Mouse (Mus musculus) telencephalon, adult 2 months (tissue): ENCODE data around the gene Gbgt1.

ENCODE experiments used
- DNase-seq: peaks from one replicate; pipeline ENCODE4 v3.0.0-alpha.2; 2011; ENCODE audit warnings: low read depth, low spot score

The Gbgt1 gene

GRCm38 (mm10) chr2:28529856-28530255, 33.2 kb downstream of the Gbgt1 start:
- no peak for DNase-seq

DNA sequence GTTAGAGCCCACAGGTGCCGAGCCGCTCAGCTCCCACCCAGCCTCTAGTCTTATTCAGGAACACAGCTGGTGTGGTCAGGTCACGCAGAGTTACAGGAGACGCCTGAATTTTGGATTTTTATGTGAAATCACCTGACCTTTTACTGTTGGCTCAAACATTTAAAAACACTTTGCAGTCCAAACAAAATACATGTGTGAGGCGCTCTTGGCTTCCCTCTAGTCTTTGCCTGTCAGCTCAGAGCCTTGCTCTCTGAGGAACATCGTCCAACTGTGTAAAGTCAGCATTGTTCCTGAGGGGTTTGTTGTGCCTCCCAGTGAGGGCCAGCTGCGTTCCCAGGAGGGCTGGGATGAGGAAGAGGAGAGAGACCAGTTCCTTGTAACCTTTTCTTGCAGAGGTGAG, 33.6 kb downstream of the Gbgt1 start:
- no peak for DNase-seq

DNA sequence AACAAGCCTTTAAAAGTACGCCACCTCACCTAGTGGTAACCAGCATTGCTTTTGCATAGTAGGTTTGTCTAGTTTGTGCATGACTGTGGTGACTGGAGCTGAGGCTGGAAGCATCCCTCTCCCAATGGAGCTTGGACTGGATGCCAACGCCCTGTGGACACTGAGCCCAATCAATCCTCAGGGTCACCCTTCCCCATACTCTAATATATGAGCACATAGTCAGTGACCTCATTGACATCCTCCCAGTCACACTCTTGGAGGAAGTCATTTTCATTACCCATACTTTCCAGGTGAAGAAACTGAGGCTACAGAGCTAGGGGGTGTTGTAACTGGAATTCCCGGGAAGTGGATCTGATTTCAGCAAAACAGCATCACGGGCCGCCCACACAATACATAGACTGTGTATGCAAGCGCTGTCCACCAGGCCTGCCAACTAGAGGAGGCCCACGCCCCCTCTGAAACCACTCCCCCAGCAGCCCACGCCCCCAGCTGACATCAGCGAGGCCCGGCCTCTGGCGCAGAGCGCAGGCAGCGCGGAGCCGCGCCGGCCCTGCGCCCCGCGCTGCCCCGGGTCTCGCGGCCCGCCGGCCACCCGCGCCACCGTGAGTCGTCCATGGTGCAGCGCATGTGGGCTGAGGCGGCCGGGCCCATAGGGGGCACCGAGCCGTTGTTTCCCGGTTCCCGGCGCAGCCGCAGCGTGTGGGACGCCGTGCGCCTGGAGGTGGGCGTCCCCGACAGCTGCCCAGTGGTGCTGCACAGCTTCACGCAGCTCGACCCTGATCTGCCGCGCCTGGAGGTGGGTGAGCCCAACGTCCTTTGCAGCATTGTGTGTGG, 36.5 kb downstream of the Gbgt1 start:
- peak; percentile 86 for DNase-seq

GRCm38 (mm10) chr2:28533901-28534435, 37.3 kb downstream of the Gbgt1 start:
- no peak for DNase-seq

DNA sequence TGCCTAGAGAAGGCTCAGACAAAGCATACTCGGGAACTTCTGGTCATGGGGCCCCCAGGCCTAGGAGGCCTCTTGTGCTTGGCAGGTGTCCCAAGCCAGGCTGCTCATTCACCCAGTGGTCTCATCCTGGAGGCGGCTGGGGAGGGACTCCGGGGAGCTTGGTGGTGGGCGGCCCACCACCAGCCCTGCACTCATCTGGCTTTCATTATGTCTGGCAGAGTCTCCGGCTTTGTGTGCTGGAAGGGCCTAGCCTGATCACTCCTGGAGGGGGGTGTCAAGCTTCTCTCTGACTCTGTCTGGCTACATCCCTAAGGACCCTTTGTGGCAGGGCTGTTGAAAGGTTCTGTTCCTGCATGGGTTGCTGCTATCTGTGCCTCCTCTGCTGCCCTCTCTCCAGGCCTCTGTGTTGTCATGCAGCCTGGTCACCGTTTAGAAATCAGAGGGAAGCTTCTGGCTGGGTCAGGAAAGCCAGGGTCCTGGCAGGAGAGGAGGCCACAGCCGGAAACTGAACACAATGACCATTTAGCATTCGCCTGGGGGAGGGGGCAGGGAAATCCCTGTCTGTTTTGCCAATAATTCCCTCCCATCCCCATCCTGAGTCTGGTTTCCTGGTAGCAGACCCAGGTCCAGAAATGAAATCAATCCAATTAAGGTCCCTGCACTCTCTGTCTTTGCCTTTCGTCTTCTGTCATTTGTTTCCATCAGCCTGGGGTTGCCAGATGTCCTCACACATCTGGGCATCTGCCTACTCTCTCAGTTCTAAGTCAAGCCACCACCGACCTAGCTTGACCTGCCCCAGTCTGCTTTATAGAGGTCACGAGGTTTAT, 38.0 kb downstream of the Gbgt1 start:
- DNase-seq, result no peak

DNA sequence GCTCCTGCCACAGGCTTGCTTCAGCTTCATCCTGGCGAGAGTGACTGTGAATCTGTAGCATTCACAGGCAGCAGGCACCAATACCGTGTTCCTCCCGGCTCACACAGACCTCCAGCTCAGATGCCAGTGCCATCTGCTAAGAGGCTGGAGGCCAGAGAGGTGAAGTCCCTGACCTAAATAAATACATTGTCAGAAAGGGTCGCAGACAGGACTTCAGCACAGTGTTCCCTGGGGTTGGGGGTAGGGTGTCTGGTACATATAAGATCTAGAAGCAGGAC, 38.5 kb downstream of the Gbgt1 start:
- DNase-seq, result no peak

DNA sequence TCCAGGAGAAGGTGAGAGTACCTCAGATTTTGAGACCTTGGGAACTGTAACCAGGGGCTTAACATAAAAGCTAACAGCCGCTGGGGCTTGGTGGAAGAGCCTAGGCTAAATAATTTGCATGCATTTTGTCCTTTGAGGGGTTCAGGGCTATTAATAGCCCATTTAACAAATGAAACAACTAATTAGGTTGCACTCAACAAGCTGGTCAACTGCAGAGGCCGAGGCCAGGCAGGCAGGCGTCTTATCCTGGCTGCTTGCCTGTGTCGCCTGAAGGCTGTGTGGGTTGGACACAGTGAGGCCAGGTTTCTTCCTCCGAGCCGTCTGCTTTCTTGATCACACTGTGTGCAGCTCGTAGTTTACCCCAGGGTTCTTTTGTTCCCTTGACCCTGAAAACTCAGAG, 39.0 kb downstream of the Gbgt1 start:
- DNase-seq, result no peak

- DNase-seq, result no peak
These were observed 39.5 kb downstream of the Gbgt1 start for GRCm38 (mm10) chr2:28536166-28536565.

DNA sequence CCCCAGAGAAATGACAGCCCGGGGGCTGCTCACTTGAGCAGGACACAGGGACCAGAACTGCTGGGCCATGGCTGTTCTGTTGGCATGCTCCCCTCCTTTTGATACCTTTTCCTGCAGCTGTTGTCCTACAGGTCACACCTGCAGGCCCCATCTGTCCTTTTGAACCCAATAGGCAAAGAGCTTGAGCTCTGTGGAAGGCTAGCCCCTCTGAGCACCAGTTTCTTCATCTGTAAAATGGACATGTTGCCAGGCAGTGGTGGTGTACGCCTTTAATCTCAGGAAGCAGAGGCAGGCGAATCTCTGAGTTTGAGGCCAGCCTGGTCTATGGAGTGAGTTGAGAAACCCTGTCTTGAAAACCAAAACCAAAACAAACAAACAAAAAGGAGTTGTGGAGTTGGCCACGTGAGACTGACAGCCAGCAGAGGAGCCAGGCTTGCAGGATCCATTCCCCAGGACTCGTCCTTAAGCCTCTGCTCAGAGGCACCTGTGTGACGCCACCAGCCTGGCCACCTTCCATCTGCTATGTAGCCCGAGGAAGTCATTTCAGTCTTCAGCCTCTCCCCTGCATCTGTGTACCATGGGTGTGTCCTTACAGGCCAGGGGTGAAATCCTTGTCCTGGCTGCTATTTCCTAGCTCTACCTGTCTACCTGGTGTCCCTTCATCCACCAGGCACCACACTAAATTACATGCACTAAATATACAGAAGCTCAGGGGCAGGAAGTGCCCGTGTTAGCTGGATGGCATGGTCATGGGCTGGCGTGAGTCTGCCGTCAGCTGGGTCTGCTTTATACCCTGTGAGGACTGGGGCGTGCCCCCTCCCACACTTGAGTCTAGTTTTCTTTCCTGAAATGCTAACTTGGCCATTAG, 40.3 kb downstream of the Gbgt1 start:
- DNase-seq, result no peak

- no peak for DNase-seq
These were observed 40.9 kb downstream of the Gbgt1 start for GRCm38 (mm10) chr2:28537634-28537920.

GRCm38 (mm10) chr2:28537995-28538816, 41.5 kb downstream of the Gbgt1 start:
- no peak for DNase-seq

DNA sequence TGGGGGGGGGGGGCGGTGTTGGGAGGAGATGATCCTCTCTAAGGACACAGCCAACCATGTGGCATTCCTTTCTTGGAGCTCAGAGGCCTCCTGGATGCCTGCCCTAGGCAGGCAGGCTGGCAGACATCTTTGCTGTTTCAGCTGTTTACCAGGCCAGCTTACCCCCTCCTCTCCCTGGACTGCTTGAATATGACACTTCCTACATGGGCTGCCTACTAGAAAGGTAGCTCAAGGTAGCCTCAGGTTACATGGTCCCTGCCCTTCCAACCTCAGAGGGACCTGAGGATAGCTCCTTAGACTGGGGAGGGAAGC, 42.1 kb downstream of the Gbgt1 start:
- no peak for DNase-seq

GRCm38 (mm10) chr2:28539206-28539605, 42.5 kb downstream of the Gbgt1 start:
- no peak for DNase-seq

GRCm38 (mm10) chr2:28539949-28540348, 43.3 kb downstream of the Gbgt1 start:
- DNase-seq, result no peak

DNA sequence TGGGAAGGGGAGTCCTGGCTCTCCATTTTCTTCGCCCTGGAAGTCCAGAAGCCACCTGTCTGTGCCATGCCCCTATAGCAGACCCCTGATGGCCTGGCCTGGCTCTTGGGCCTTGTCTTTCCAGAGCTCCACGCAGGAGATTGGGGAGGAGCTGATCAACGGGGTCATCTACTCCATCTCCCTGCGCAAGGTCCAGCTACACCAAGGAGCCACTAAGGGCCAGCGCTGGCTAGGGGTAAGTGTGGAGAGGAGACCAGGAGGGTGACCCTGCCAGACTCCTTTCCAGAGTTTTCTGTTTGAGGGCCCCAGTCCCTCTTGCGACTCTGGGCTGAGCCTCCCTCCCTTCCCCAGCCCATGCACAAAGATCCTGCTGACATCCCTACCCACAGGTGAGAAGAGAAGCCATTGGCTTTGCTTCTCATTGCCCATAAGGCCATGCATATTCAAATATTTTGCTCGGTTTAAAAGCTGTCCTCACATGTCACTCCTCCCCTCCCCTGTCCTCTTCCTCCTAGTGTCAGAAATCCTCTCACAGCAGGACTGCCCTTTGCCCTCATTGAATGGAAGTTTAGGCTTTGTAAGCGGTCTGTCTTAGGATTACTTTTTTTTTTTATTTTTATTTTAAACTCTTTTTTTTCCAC, 44.0 kb downstream of the Gbgt1 start:
- no peak for DNase-seq

GRCm38 (mm10) chr2:28543894-28544293, 47.2 kb downstream of the Gbgt1 start:
- DNase-seq, result no peak

DNA sequence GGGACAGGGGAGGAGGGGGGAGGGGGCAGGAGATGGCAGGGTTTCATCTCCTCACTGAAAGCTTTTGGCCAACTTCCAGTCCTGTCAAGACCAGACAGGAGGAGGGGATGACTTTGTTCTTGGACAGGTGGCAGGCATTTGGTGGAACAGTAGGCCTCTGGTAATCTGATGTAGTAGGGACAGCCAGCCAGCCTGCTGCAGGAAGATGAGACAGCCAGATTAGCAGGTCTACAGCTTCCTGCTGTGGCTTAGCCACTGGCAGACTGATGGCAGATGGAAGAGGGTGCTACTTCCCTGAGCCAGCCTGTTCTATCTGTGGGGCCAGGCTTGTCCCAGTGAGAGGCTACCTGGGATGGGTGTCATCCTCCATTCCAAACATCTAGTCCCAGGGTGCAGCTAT, 49.3 kb downstream of the Gbgt1 start:
- no peak for DNase-seq

GRCm38 (mm10) chr2:28546560-28546959, 49.9 kb downstream of the Gbgt1 start:
- DNase-seq, result no peak

- DNase-seq, result no peak
These were observed 50.8 kb downstream of the Gbgt1 start for GRCm38 (mm10) chr2:28547237-28548172.

DNA sequence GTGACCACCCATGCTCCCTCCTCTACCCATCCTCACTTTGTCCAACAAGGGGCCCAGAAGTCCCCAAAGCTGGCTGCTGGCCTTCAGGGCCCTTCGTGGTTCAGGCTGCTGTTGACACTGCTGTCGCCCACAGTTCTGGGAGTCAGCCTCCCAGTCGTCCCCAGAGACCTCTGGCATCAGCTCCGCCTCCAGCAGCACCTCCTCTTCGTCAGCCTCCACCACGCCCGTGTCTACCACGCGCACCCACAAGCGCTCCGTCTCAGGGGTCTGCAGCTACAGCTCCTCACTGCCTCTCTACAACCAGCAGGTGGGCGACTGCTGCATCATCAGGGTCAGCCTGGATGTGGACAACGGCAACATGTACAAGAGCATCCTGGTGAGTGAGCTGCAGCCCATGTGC, 52.5 kb downstream of the Gbgt1 start:
- no peak for DNase-seq
